Mouse (Mus musculus): ENCODE measurements around the gene Kank4. TPM values are rescaled to one million over a fixed set of nuclear protein-coding genes. Genes with fewer than 3 reads are reported as not detected.

Gene Kank4
- polyA plus RNA-seq, 1 experiment from 2014 or later, result 0.61 TPM

GRCm38 (mm10) chr4:98816807-98817183 is 542 bp downstream of the Kank4 start:
- Histone ChIP-seq H3K4me1 (ENCODE audit: control insufficient read depth, insufficient read depth, low read depth, low read length) (peaks cover 5% of the 10 kb centered on the region), H3K4me2 (ENCODE audit: low read length) (peak overlapping the region; percentile 94), H3K36me3 (ENCODE audit: control insufficient read depth, insufficient read depth, low read length) (no peaks in the 10 kb centered on the region), H3K4me3 (ENCODE audit: low read length) (peak overlapping the region; percentile 77), H3K9me3 (ENCODE audit: control insufficient read depth, low read length) (no peaks in the 10 kb centered on the region), H3K9ac (ENCODE audit: low read depth, low read length) (peak overlapping the region; percentile 79), H3K27me3 (replicated peaks; ENCODE audit: control insufficient read depth, insufficient read depth, low read length) (peaks cover 9% of the 10 kb centered on the region), H3K27ac (ENCODE audit: low read depth, low read length) (no peak overlapping the region)
- peak; percentile 27 for ATAC-seq
- WGBS, result 4% methylated on average over 14 of the region's 14 CpGs

GRCm38 (mm10) chr4:98806306-98806705 is 11.0 kb downstream of the Kank4 start:
- H3K36me3 ChIP-seq (ENCODE audit: control insufficient read depth, insufficient read depth, low read length), result no peaks in the 10 kb centered on the region
- no peak for ATAC-seq
- H3K9me3 ChIP-seq (ENCODE audit: control insufficient read depth, low read length), result no peaks in the 10 kb centered on the region
- H3K9ac ChIP-seq (ENCODE audit: low read depth, low read length), result no peak overlapping the region
- H3K4me2 ChIP-seq (ENCODE audit: low read length), result no peak overlapping the region
- H3K27me3 ChIP-seq (replicated peaks; ENCODE audit: control insufficient read depth, insufficient read depth, low read length), result no peaks in the 10 kb centered on the region
- H3K4me1 ChIP-seq (ENCODE audit: control insufficient read depth, insufficient read depth, low read depth, low read length), result no peaks in the 10 kb centered on the region
- no peak overlapping the region for H3K4me3 ChIP-seq (ENCODE audit: low read length)
- WGBS, result 90% methylated on average over 9 of the region's 9 CpGs
- no peak overlapping the region for H3K27ac ChIP-seq (ENCODE audit: low read depth, low read length)

GRCm38 (mm10) chr4:98805291-98806048 is 11.9 kb downstream of the Kank4 start:
- H3K4me3 ChIP-seq (ENCODE audit: low read length), result no peak overlapping the region
- H3K36me3 ChIP-seq (ENCODE audit: control insufficient read depth, insufficient read depth, low read length), result no peaks in the 10 kb centered on the region
- H3K4me2 ChIP-seq (ENCODE audit: low read length), result no peak overlapping the region
- no peak overlapping the region for H3K27ac ChIP-seq (ENCODE audit: low read depth, low read length)
- no peaks in the 10 kb centered on the region for H3K9me3 ChIP-seq (ENCODE audit: control insufficient read depth, low read length)
- H3K27me3 ChIP-seq (replicated peaks; ENCODE audit: control insufficient read depth, insufficient read depth, low read length), result no peaks in the 10 kb centered on the region
- H3K4me1 ChIP-seq (ENCODE audit: control insufficient read depth, insufficient read depth, low read depth, low read length), result peaks cover 4% of the 10 kb centered on the region; the same call in 1 of the 2 replicates
- 70% methylated on average over 12 of the region's 12 CpGs for WGBS
- no peak for ATAC-seq
- no peak overlapping the region for H3K9ac ChIP-seq (ENCODE audit: low read depth, low read length)

- Histone ChIP-seq H3K4me2 (ENCODE audit: low read length) (no peak overlapping the region), H3K9me3 (ENCODE audit: control insufficient read depth, low read length) (no peaks in the 10 kb centered on the region), H3K27me3 (replicated peaks; ENCODE audit: control insufficient read depth, insufficient read depth, low read length) (no peaks in the 10 kb centered on the region), H3K9ac (ENCODE audit: low read depth, low read length) (no peak overlapping the region), H3K4me3 (ENCODE audit: low read length) (no peak overlapping the region), H3K36me3 (ENCODE audit: control insufficient read depth, insufficient read depth, low read length) (no peaks in the 10 kb centered on the region), H3K4me1 (ENCODE audit: control insufficient read depth, insufficient read depth, low read depth, low read length) (peaks cover 4% of the 10 kb centered on the region; the same call in 1 of the 2 replicates), H3K27ac (ENCODE audit: low read depth, low read length) (no peak overlapping the region)
- no peak for ATAC-seq
- 84% methylated on average over 7 of the region's 7 CpGs for WGBS
Observed at GRCm38 (mm10) chr4:98804476-98805134, 12.7 kb downstream of the Kank4 start.

GRCm38 (mm10) chr4:98801775-98802174 is 15.6 kb downstream of the Kank4 start:
- Histone ChIP-seq H3K9me3 (ENCODE audit: control insufficient read depth, low read length) (no peaks in the 10 kb centered on the region), H3K4me2 (ENCODE audit: low read length) (no peak overlapping the region), H3K36me3 (ENCODE audit: control insufficient read depth, insufficient read depth, low read length) (no peaks in the 10 kb centered on the region), H3K27ac (ENCODE audit: low read depth, low read length) (no peak overlapping the region), H3K4me1 (ENCODE audit: control insufficient read depth, insufficient read depth, low read depth, low read length) (peaks cover 10% of the 10 kb centered on the region; the same call in 1 of the 2 replicates), H3K9ac (ENCODE audit: low read depth, low read length) (no peak overlapping the region), H3K27me3 (replicated peaks; ENCODE audit: control insufficient read depth, insufficient read depth, low read length) (no peaks in the 10 kb centered on the region), H3K4me3 (ENCODE audit: low read length) (no peak overlapping the region)
- 94% methylated on average over 11 of the region's 11 CpGs for WGBS
- ATAC-seq, result no peak

- Histone ChIP-seq H3K4me3 (ENCODE audit: low read length) (no peak overlapping the region), H3K9ac (ENCODE audit: low read depth, low read length) (no peak overlapping the region), H3K9me3 (ENCODE audit: control insufficient read depth, low read length) (no peaks in the 10 kb centered on the region), H3K27me3 (replicated peaks; ENCODE audit: control insufficient read depth, insufficient read depth, low read length) (no peaks in the 10 kb centered on the region), H3K36me3 (ENCODE audit: control insufficient read depth, insufficient read depth, low read length) (no peaks in the 10 kb centered on the region), H3K4me2 (ENCODE audit: low read length) (no peak overlapping the region), H3K4me1 (ENCODE audit: control insufficient read depth, insufficient read depth, low read depth, low read length) (peaks cover 18% of the 10 kb centered on the region), H3K27ac (ENCODE audit: low read depth, low read length) (no peak overlapping the region)
- no peak for ATAC-seq
- WGBS, result 59% methylated on average over 8 of the region's 8 CpGs
Observed at GRCm38 (mm10) chr4:98800824-98801223, 16.5 kb downstream of the Kank4 start.

GRCm38 (mm10) chr4:98796591-98797341 is 20.6 kb downstream of the Kank4 start:
- Histone ChIP-seq H3K27ac (ENCODE audit: low read depth, low read length) (peak overlapping the region; percentile 60), H3K9ac (ENCODE audit: low read depth, low read length) (no peak overlapping the region), H3K4me2 (ENCODE audit: low read length) (peak overlapping the region; percentile 27), H3K27me3 (replicated peaks; ENCODE audit: control insufficient read depth, insufficient read depth, low read length) (no peaks in the 10 kb centered on the region), H3K9me3 (ENCODE audit: control insufficient read depth, low read length) (no peaks in the 10 kb centered on the region), H3K36me3 (ENCODE audit: control insufficient read depth, insufficient read depth, low read length) (no peaks in the 10 kb centered on the region), H3K4me1 (ENCODE audit: control insufficient read depth, insufficient read depth, low read depth, low read length) (peaks cover 18% of the 10 kb centered on the region), H3K4me3 (ENCODE audit: low read length) (no peak overlapping the region)
- peak; percentile 82 for ATAC-seq
- WGBS, result 28% methylated on average over 11 of the region's 11 CpGs

GRCm38 (mm10) chr4:98795241-98795640 is 22.1 kb downstream of the Kank4 start:
- H3K9me3 ChIP-seq (ENCODE audit: control insufficient read depth, low read length), result no peaks in the 10 kb centered on the region
- H3K4me2 ChIP-seq (ENCODE audit: low read length), result no peak overlapping the region
- H3K36me3 ChIP-seq (ENCODE audit: control insufficient read depth, insufficient read depth, low read length), result no peaks in the 10 kb centered on the region
- no peak overlapping the region for H3K9ac ChIP-seq (ENCODE audit: low read depth, low read length)
- WGBS, result 86% methylated on average over 2 of the region's 2 CpGs
- no peak overlapping the region for H3K4me3 ChIP-seq (ENCODE audit: low read length)
- no peak overlapping the region for H3K27ac ChIP-seq (ENCODE audit: low read depth, low read length)
- no peaks in the 10 kb centered on the region for H3K27me3 ChIP-seq (replicated peaks; ENCODE audit: control insufficient read depth, insufficient read depth, low read length)
- H3K4me1 ChIP-seq (ENCODE audit: control insufficient read depth, insufficient read depth, low read depth, low read length), result peaks cover 14% of the 10 kb centered on the region
- no peak for ATAC-seq

GRCm38 (mm10) chr4:98793486-98793885 is 23.9 kb downstream of the Kank4 start:
- Histone ChIP-seq H3K36me3 (ENCODE audit: control insufficient read depth, insufficient read depth, low read length) (no peaks in the 10 kb centered on the region), H3K9ac (ENCODE audit: low read depth, low read length) (no peak overlapping the region), H3K4me1 (ENCODE audit: control insufficient read depth, insufficient read depth, low read depth, low read length) (peaks cover 22% of the 10 kb centered on the region), H3K9me3 (ENCODE audit: control insufficient read depth, low read length) (no peaks in the 10 kb centered on the region), H3K27ac (ENCODE audit: low read depth, low read length) (no peak overlapping the region), H3K27me3 (replicated peaks; ENCODE audit: control insufficient read depth, insufficient read depth, low read length) (no peaks in the 10 kb centered on the region), H3K4me3 (ENCODE audit: low read length) (no peak overlapping the region), H3K4me2 (ENCODE audit: low read length) (no peak overlapping the region)
- 91% methylated on average over 9 of the region's 9 CpGs for WGBS
- no peak for ATAC-seq
